Mouse (Mus musculus): ENCODE measurements around the gene Crcp.

DNA sequence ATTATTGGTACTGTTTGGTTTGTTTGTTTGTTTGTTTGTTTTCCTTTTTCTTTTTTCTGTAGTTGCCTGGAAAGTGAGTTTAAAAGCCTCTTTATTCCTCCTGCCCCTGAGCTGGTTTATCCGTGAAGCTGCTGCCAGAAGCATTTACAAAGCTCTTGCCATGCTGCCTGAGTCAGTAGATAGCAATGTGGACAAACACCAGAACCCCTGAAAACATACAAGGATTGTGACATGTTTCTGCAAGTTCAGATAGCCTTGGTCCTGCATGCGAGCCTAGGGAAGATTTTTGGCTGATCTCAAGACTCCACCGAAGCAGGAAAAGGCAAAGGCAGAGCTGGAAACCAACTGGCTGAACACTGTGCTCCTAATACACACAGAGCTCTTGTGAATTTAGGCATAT, 80.3 kb downstream of the Crcp start:
- no peak for TF ChIP-seq CTCF (IDR thresholded peaks at IDR 0.05; ENCODE audit: low read depth, low read length)
- TF ChIP-seq GATA1 (IDR thresholded peaks at IDR 0.05; ENCODE audit: borderline replicate concordance, low read length) = no peak
- TF ChIP-seq POLR2AphosphoS5 (IDR thresholded peaks at IDR 0.05; ENCODE audit: insufficient replicate concordance, low read depth, low read length) = no peak

All from G1E (cell line).